Mouse (Mus musculus) liver, embryonic 11.5 days (tissue): ENCODE data around the gene Dusp28. TPM values are rescaled to one million over a fixed set of nuclear protein-coding genes. Genes with fewer than 3 reads are reported as not detected.

Experiments used
- ATAC-seq: fragments of 200-750 bp; cut with Nextera tagmentation; replicated peaks from 2 replicates; pipeline ENCODE4 v1.8.0; 2017; ENCODE audit warnings: moderate number of reproducible peaks, mild to moderate bottlenecking, moderate TSS enrichment, moderate library complexity; ENCODE audit not compliant: low FRiP score
- DNase-seq: peaks from one replicate; pipeline ENCODE4 v3.0.0-alpha.2; 2017; ENCODE audit warnings: low spot score
- H3K27ac ChIP-seq: fragments of 300-500 bp; sonication (generic); 2 replicates; pipeline ENCODE4 v1.5.1; 2014; ENCODE audit warnings: mild to moderate bottlenecking, low read depth, low read length, control low read depth
- H3K27me3 ChIP-seq: fragments of 300-500 bp; sonication (generic); replicated peaks from 2 replicates; pipeline ENCODE4 v1.6.1; 2014; ENCODE audit warnings: low read length, mixed read lengths; ENCODE audit not compliant: control insufficient read depth, insufficient read depth
- H3K36me3 ChIP-seq: fragments of 300-500 bp; sonication (generic); 2 replicates; pipeline ENCODE4 v1.6.1; 2014; ENCODE audit warnings: mild to moderate bottlenecking, low read length, moderate library complexity, mixed read lengths; ENCODE audit not compliant: control insufficient read depth, insufficient read depth
- H3K4me1 ChIP-seq: fragments of 300-500 bp; sonication (generic); replicated peaks from 2 replicates; pipeline ENCODE4 v1.6.1; 2014; ENCODE audit warnings: low read length, mixed read lengths; ENCODE audit not compliant: control insufficient read depth, insufficient read depth
- H3K4me2 ChIP-seq: fragments of 300-500 bp; sonication (generic); 2 replicates; pipeline ENCODE4 v1.6.1; 2014; ENCODE audit warnings: mild to moderate bottlenecking, control low read depth, moderate library complexity
- H3K4me3 ChIP-seq: fragments of 300-500 bp; sonication (generic); 2 replicates; pipeline ENCODE4 v1.5.1; 2014; ENCODE audit warnings: low read depth, low read length, control low read depth
- H3K9ac ChIP-seq: fragments of 300-500 bp; sonication (generic); 2 replicates; pipeline ENCODE4 v1.6.1; 2014; ENCODE audit warnings: low read depth, low read length, control low read depth
- H3K9me3 ChIP-seq: fragments of 300-500 bp; sonication (generic); 2 replicates; pipeline ENCODE4 v1.6.1; 2016; ENCODE audit warnings: low read length, inconsistent platforms, mixed read lengths; ENCODE audit not compliant: control insufficient read depth
- WGBS: fragments of 180-500 bp; shearing (Covaris S2); extraction: QIAGEN DNeasy Blood & Tissue Kit; methylation state at CpG from one replicate; pipeline ENCODE4 v1.1.7; 2014; 5-methylcytosine and 5-hydroxymethylcytosine counted together
- polyA plus RNA-seq: library from polyadenylated mRNA; unstranded; fragments of >200 nt; fragmentation: Nextera tagmentation; extraction: Ambion mirVana; gene quantifications from 2 replicates; pipeline ENCODE4 v1.2.1, GENCODE M21; 2014

The Dusp28 gene
- polyA plus RNA-seq, 1 experiment from 2014 or later: 10.7 TPM

GRCm38 (mm10) chr1:92911721-92912138, 4.9 kb downstream of the Dusp28 start:
- Histone ChIP-seq H3K27me3 (no peaks in the 10 kb centered on the region), H3K36me3 (peaks cover 8% of the 10 kb centered on the region; the same call in 1 of the 2 replicates), H3K9ac (peak overlapping the region; percentile 85), H3K4me1 (peaks cover 20% of the 10 kb centered on the region), H3K27ac (no peak overlapping the region), H3K4me2 (peak overlapping the region; percentile 80), H3K4me3 (peak overlapping the region; percentile 82), H3K9me3 (no peaks in the 10 kb centered on the region)
- DNase-seq (no peak), ATAC-seq (no peak)
- 48% methylated on average over 8 of the region's 8 CpGs for WGBS

- Histone ChIP-seq H3K4me3 (peak overlapping the region; percentile 82; the same call in 1 of the 2 replicates), H3K27ac (no peak overlapping the region), H3K36me3 (peaks cover 11% of the 10 kb centered on the region; the same call in 1 of the 2 replicates), H3K4me1 (peaks cover 20% of the 10 kb centered on the region), H3K4me2 (peak overlapping the region; percentile 80), H3K9me3 (no peaks in the 10 kb centered on the region), H3K27me3 (no peaks in the 10 kb centered on the region), H3K9ac (no peak overlapping the region; the same call in 1 of the 2 replicates)
- ATAC-seq: no peak
- no peak for DNase-seq
- WGBS: 50% methylated on average over 1 of the region's 1 CpGs
These were observed 5.5 kb downstream of the Dusp28 start for GRCm38 (mm10) chr1:92912286-92912685.

- no peak for ATAC-seq
- WGBS: 87% methylated on average over 4 of the region's 4 CpGs
- no peak for DNase-seq
- H3K27me3 ChIP-seq: no peaks in the 10 kb centered on the region
- H3K9me3 ChIP-seq: no peaks in the 10 kb centered on the region
- no peak overlapping the region for H3K4me2 ChIP-seq
- H3K27ac ChIP-seq: no peak overlapping the region
- peaks cover 27% of the 10 kb centered on the region for H3K36me3 ChIP-seq
- peaks cover 13% of the 10 kb centered on the region for H3K4me1 ChIP-seq
- H3K9ac ChIP-seq: no peak overlapping the region
- no peak overlapping the region for H3K4me3 ChIP-seq
These were observed 7.5 kb downstream of the Dusp28 start for GRCm38 (mm10) chr1:92914239-92914638.

- Histone ChIP-seq H3K4me3 (no peak overlapping the region), H3K36me3 (peaks cover 31% of the 10 kb centered on the region), H3K27me3 (no peaks in the 10 kb centered on the region), H3K4me2 (no peak overlapping the region), H3K9me3 (no peaks in the 10 kb centered on the region), H3K9ac (no peak overlapping the region), H3K27ac (no peak overlapping the region), H3K4me1 (peaks cover 8% of the 10 kb centered on the region)
- WGBS: 93% methylated on average over 11 of the region's 11 CpGs
- ATAC-seq (no peak), DNase-seq (no peak)
These were observed 8.2 kb downstream of the Dusp28 start for GRCm38 (mm10) chr1:92914993-92915392.

- Histone ChIP-seq H3K4me2 (no peak overlapping the region), H3K36me3 (peaks cover 31% of the 10 kb centered on the region), H3K9me3 (no peaks in the 10 kb centered on the region), H3K4me1 (peaks cover 5% of the 10 kb centered on the region), H3K9ac (no peak overlapping the region), H3K27me3 (no peaks in the 10 kb centered on the region), H3K4me3 (no peak overlapping the region), H3K27ac (no peak overlapping the region)
- ATAC-seq (no peak), DNase-seq (no peak)
- 87% methylated on average over 9 of the region's 9 CpGs for WGBS
These were observed 9.9 kb downstream of the Dusp28 start for GRCm38 (mm10) chr1:92916725-92917124.

GRCm38 (mm10) chr1:92919151-92919550, 12.4 kb downstream of the Dusp28 start:
- no peaks in the 10 kb centered on the region for H3K27me3 ChIP-seq
- H3K4me3 ChIP-seq: no peak overlapping the region
- H3K9me3 ChIP-seq: no peaks in the 10 kb centered on the region
- 97% methylated on average over 11 of the region's 11 CpGs for WGBS
- peaks cover 31% of the 10 kb centered on the region for H3K36me3 ChIP-seq
- no peak for ATAC-seq
- H3K9ac ChIP-seq: no peak overlapping the region
- no peaks in the 10 kb centered on the region for H3K4me1 ChIP-seq
- no peak overlapping the region for H3K4me2 ChIP-seq
- no peak for DNase-seq
- H3K27ac ChIP-seq: no peak overlapping the region

- H3K27ac ChIP-seq: no peak overlapping the region
- WGBS: 86% methylated on average over 12 of the region's 12 CpGs
- DNase-seq (no peak), ATAC-seq (no peak)
- H3K36me3 ChIP-seq: peaks cover 31% of the 10 kb centered on the region
- H3K27me3 ChIP-seq: no peaks in the 10 kb centered on the region
- no peak overlapping the region for H3K9ac ChIP-seq
- no peak overlapping the region for H3K4me2 ChIP-seq
- no peaks in the 10 kb centered on the region for H3K9me3 ChIP-seq
- H3K4me1 ChIP-seq: no peaks in the 10 kb centered on the region
- H3K4me3 ChIP-seq: no peak overlapping the region
These were observed 13.0 kb downstream of the Dusp28 start for GRCm38 (mm10) chr1:92919775-92920174.

- Histone ChIP-seq H3K4me2 (no peak overlapping the region), H3K9ac (no peak overlapping the region), H3K27ac (no peak overlapping the region), H3K4me3 (no peak overlapping the region), H3K36me3 (peaks cover 31% of the 10 kb centered on the region), H3K27me3 (no peaks in the 10 kb centered on the region), H3K4me1 (no peaks in the 10 kb centered on the region), H3K9me3 (no peaks in the 10 kb centered on the region)
- no peak; the same call in 1 of the 2 replicates for ATAC-seq
- no peak for DNase-seq
- WGBS: 64% methylated on average over 7 of the region's 7 CpGs
These were observed 13.9 kb downstream of the Dusp28 start for GRCm38 (mm10) chr1:92920474-92921200.

- Histone ChIP-seq H3K36me3 (peaks cover 25% of the 10 kb centered on the region), H3K27ac (no peak overlapping the region)
- WGBS: 84% methylated on average over 4 of the region's 4 CpGs
These were observed 14.7 kb downstream of the Dusp28 start for GRCm38 (mm10) chr1:92921496-92921895.

More at GRCm38 (mm10) chr1:92921496-92921895, 14.7 kb downstream of the Dusp28 start:
- DNase-seq (no peak), ATAC-seq (no peak)
- Histone ChIP-seq H3K4me2 (no peak overlapping the region), H3K9ac (no peak overlapping the region), H3K4me1 (no peaks in the 10 kb centered on the region), H3K27me3 (no peaks in the 10 kb centered on the region), H3K9me3 (no peaks in the 10 kb centered on the region), H3K4me3 (no peak overlapping the region)
